Mouse (Mus musculus) liver, postnatal 0 days (tissue): Measurements from ENCODE around the gene Olfr1158. TPM values are rescaled to one million over a fixed set of nuclear protein-coding genes. Genes with fewer than 3 reads are reported as not detected.
A peak's percentile ranks its signal among the peaks of the same experiment; 100 is the strongest.
"Not testable (repeated sequence)": the region's sequence is repeated elsewhere in the genome, so short reads cannot be mapped to it uniquely, and the experiment has no call there.

Experiments
- ATAC-seq: fragments of 200-750 bp; cut with Nextera tagmentation; 2 replicates; pipeline ENCODE4 v1.8.0; 2017; ENCODE audit warnings: mild to moderate bottlenecking, moderate library complexity
- DNase-seq: peaks from one replicate; pipeline ENCODE4 v3.0.0-alpha.2; 2016
- H3K27ac ChIP-seq: fragments of 300-500 bp; sonication (generic); 2 replicates; pipeline ENCODE4 v1.5.1; 2014; ENCODE audit warnings: antibody characterized with exemption, moderate library complexity, mild to moderate bottlenecking, low read depth
- H3K27me3 ChIP-seq: fragments of 300-500 bp; sonication (generic); 2 replicates; pipeline ENCODE4 v1.6.1; 2014; ENCODE audit warnings: low read length, control low read depth, mixed read lengths; ENCODE audit not compliant: insufficient read depth
- H3K36me3 ChIP-seq: fragments of 300-500 bp; sonication (generic); replicated peaks from 2 replicates; pipeline ENCODE4 v1.6.1; 2014; ENCODE audit warnings: mild to moderate bottlenecking, control low read depth, low read length, moderate library complexity, mixed read lengths; ENCODE audit not compliant: insufficient read depth
- H3K4me1 ChIP-seq: fragments of 300-500 bp; sonication (generic); 2 replicates; pipeline ENCODE4 v1.6.1; 2014; ENCODE audit warnings: antibody characterized with exemption, mild to moderate bottlenecking, control low read depth; ENCODE audit not compliant: insufficient read depth
- H3K4me2 ChIP-seq: fragments of 300-500 bp; sonication (generic); 2 replicates; pipeline ENCODE4 v1.6.1; 2014; ENCODE audit warnings: low read depth, mild to moderate bottlenecking, low read length, moderate library complexity, mixed read lengths
- H3K4me3 ChIP-seq: fragments of 300-500 bp; sonication (generic); 2 replicates; pipeline ENCODE4 v1.5.1; 2014; ENCODE audit warnings: low read depth, low read length
- H3K9ac ChIP-seq: fragments of 300-500 bp; sonication (generic); replicated peaks from 2 replicates; pipeline ENCODE4 v1.6.1; 2014; ENCODE audit warnings: mild to moderate bottlenecking, moderate library complexity
- H3K9me3 ChIP-seq: fragments of 300-500 bp; sonication (generic); 2 replicates; pipeline ENCODE4 v1.6.1; 2016; ENCODE audit warnings: mild to moderate bottlenecking, control low read depth, low read length, mixed read lengths
- CTCF ChIP-seq: sonication (generic); IDR thresholded peaks from 2 replicates; pipeline ENCODE4 v1.5.1; 2016; ENCODE audit warnings: antibody characterized with exemption, low read depth
- EP300 ChIP-seq: IDR thresholded peaks from 2 replicates; pipeline ENCODE4 v1.6.1; 2016; ENCODE audit warnings: antibody characterized with exemption, low read depth, mild to moderate bottlenecking
- WGBS: fragments of 180-500 bp; shearing (Covaris S2); extraction: QIAGEN DNeasy Blood & Tissue Kit; methylation state at CpG from one replicate; pipeline ENCODE4 v1.1.7; 2014; ENCODE audit not compliant: insufficient replicate concordance; 5-methylcytosine and 5-hydroxymethylcytosine counted together
- polyA plus RNA-seq: library from polyadenylated mRNA; unstranded; fragments of >200 nt; fragmentation: Nextera tagmentation; extraction: Ambion mirVana; gene quantifications from 2 replicates; pipeline ENCODE4 v1.2.1, GENCODE M21; 2015

Gene Olfr1158
- not detected in 2 replicates for polyA plus RNA-seq

GRCm38 (mm10) chr2:87989813-87990212, at the start of gene Olfr1158:
TSS of gene Olfr1158 (plus strand) at chr2:87990113.
- ATAC-seq (no peak), DNase-seq (no peak)
- Histone ChIP-seq H3K4me1 (no peaks in the 10 kb centered on the region), H3K4me3 (no peak within 1 kb of the TSS), H3K27ac (no peak within 1 kb of the TSS), H3K9me3 (no peaks in the 10 kb centered on the region), H3K9ac (no peak within 1 kb of the TSS), H3K36me3 (no peaks in the 10 kb centered on the region), H3K4me2 (no peak within 1 kb of the TSS), H3K27me3 (no peaks in the 10 kb centered on the region)
- TF ChIP-seq EP300 (no peak), CTCF (no peak)

GRCm38 (mm10) chr2:87945037-87945436, 44.9 kb upstream of the Olfr1158 start, which contains the start of gene Olfr1155:
TSS of gene Olfr1155 (minus strand) at chr2:87945137.
- Histone ChIP-seq H3K4me2 (no peak within 1 kb of the TSS), H3K9me3 (no peaks in the 10 kb centered on the region), H3K4me3 (no peak within 1 kb of the TSS), H3K9ac (no peak within 1 kb of the TSS), H3K4me1 (no peaks in the 10 kb centered on the region), H3K27me3 (no peaks in the 10 kb centered on the region), H3K36me3 (no peaks in the 10 kb centered on the region), H3K27ac (no peak within 1 kb of the TSS)
- 84% methylated on average over 1 of the region's 1 CpGs for WGBS
- DNase-seq, result no peak
- ATAC-seq, result no peak
- no peak for TF ChIP-seq EP300
- no peak for TF ChIP-seq CTCF

- no peaks in the 10 kb centered on the region for H3K36me3 ChIP-seq
- H3K27me3 ChIP-seq, result no peaks in the 10 kb centered on the region
- DNase-seq (no peak), ATAC-seq (no peak)
- H3K27ac ChIP-seq, result no peak within 1 kb of the TSS
- TF ChIP-seq CTCF, result no peak
- no peak for TF ChIP-seq EP300
- no peaks in the 10 kb centered on the region for H3K9me3 ChIP-seq
- H3K9ac ChIP-seq, result no peak within 1 kb of the TSS
- no peak within 1 kb of the TSS for H3K4me2 ChIP-seq
- no peak within 1 kb of the TSS for H3K4me3 ChIP-seq
- no peaks in the 10 kb centered on the region for H3K4me1 ChIP-seq
Measured at GRCm38 (mm10) chr2:87953000-87953399, 36.9 kb upstream of the Olfr1158 start, which contains the start of gene Olfr1156. TSS of gene Olfr1156 (minus strand) at chr2:87953100.

- TF ChIP-seq CTCF, result no peak
- no peaks in the 10 kb centered on the region for H3K27me3 ChIP-seq
- H3K4me1 ChIP-seq, result no peaks in the 10 kb centered on the region
- H3K9me3 ChIP-seq, result no peaks in the 10 kb centered on the region
- H3K27ac ChIP-seq, result no peak within 1 kb of the TSS
- DNase-seq (no peak), ATAC-seq (no peak)
- no peak within 1 kb of the TSS for H3K4me3 ChIP-seq
- no peak within 1 kb of the TSS for H3K9ac ChIP-seq
- whole genome bisulfite sequencing, result 82% methylated on average over 4 of the region's 4 CpGs
- no peak within 1 kb of the TSS for H3K4me2 ChIP-seq
- H3K36me3 ChIP-seq, result no peaks in the 10 kb centered on the region
Measured at GRCm38 (mm10) chr2:87968199-87968598, 21.7 kb upstream of the Olfr1158 start, which contains the start of gene Olfr1157. TSS of gene Olfr1157 (minus strand) at chr2:87968299.

DNA sequence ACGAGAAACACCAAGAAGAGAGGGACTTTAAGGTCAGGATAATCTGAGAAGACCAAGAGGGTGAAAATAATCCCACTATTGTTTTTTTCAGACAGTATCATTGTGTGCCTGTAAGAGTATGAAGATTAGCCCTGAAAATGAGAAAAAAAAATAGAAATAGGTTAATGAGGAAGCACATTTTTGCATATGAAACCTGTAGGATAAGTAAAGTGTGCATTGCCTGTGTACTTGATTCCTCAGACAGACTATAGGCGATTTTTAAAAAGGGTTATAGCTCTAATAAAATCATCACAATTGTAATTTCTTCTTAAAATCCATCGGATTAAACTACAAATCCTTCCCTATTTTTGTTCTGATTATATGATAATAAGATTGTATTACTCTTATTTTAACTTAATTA, 15.3 kb upstream of the Olfr1158 start, which contains the start of gene Olfr74:
Gene Olfr74 (minus strand): TSS at position 101 of the 400 bp plus-strand sequence.
- DNase-seq (no peak), ATAC-seq (no peak)
- H3K4me2 ChIP-seq, result no peak within 1 kb of the TSS
- no peak for TF ChIP-seq EP300
- TF ChIP-seq CTCF, result no peak
- no peaks in the 10 kb centered on the region for H3K36me3 ChIP-seq
- H3K27me3 ChIP-seq, result no peaks in the 10 kb centered on the region
- H3K9me3 ChIP-seq, result no peaks in the 10 kb centered on the region
- 64% methylated on average over 3 of the region's 3 CpGs for WGBS
- H3K4me1 ChIP-seq, result no peaks in the 10 kb centered on the region
- H3K27ac ChIP-seq, result no peak within 1 kb of the TSS
- no peak within 1 kb of the TSS for H3K9ac ChIP-seq
- H3K4me3 ChIP-seq, result no peak within 1 kb of the TSS

- peak within 1 kb of the TSS; percentile 45 for H3K27ac ChIP-seq
- peak; percentile 99 for ATAC-seq
- H3K4me3 ChIP-seq, result no peak within 1 kb of the TSS
- no peak within 1 kb of the TSS for H3K4me2 ChIP-seq
- TF ChIP-seq EP300 (no peak), CTCF (no peak)
- H3K9me3 ChIP-seq, result no peaks in the 10 kb centered on the region
- H3K36me3 ChIP-seq, result no peaks in the 10 kb centered on the region
- DNase-seq, result no peak
- H3K27me3 ChIP-seq, result no peaks in the 10 kb centered on the region
- no peak within 1 kb of the TSS for H3K9ac ChIP-seq
- no peaks in the 10 kb centered on the region for H3K4me1 ChIP-seq
Measured at GRCm38 (mm10) chr2:88007515-88008318, 17.8 kb downstream of the Olfr1158 start, which contains the start of gene Olfr1160. TSS of gene Olfr1160 (minus strand) at chr2:88008268.

DNA sequence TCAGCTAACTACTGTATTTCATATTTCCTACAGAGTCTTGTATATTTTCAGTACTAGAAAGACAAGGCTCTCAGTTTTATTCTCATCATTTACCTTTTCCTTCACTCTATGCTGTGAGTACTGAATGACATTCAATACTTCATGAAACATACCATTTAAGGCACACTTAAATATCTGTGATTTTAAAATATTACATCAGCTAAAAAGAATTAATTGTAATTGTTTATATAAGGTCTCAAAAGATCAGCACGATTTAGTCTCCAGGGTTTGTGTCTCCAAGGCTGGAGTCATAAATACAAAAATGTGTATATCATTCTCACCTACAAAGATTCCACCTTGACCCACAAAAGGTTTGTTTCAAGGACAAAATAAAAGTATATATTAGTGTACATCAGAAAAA, 32.6 kb downstream of the Olfr1158 start, which contains the start of gene Olfr1161:
Gene Olfr1161 (plus strand): TSS at position 301 of the 400 bp plus-strand sequence.
- not testable (repeated sequence) for H3K36me3 ChIP-seq, H3K4me2 ChIP-seq, H3K9me3 ChIP-seq, DNase-seq, H3K27ac ChIP-seq, H3K4me1 ChIP-seq, H3K27me3 ChIP-seq, H3K4me3 ChIP-seq, H3K9ac ChIP-seq, ATAC-seq
- WGBS, result 67% methylated on average over 1 of the region's 1 CpGs
